Mouse (Mus musculus) liver, postnatal 0 days (tissue): ENCODE measurements around the gene Cpe.

ENCODE experiments used
- CTCF ChIP-seq: sonication (generic); IDR thresholded peaks from 2 replicates; pipeline ENCODE4 v1.5.1; 2016; ENCODE audit warnings: antibody characterized with exemption, low read depth
- EP300 ChIP-seq: IDR thresholded peaks from 2 replicates; pipeline ENCODE4 v1.6.1; 2016; ENCODE audit warnings: antibody characterized with exemption, low read depth, mild to moderate bottlenecking

DNA sequence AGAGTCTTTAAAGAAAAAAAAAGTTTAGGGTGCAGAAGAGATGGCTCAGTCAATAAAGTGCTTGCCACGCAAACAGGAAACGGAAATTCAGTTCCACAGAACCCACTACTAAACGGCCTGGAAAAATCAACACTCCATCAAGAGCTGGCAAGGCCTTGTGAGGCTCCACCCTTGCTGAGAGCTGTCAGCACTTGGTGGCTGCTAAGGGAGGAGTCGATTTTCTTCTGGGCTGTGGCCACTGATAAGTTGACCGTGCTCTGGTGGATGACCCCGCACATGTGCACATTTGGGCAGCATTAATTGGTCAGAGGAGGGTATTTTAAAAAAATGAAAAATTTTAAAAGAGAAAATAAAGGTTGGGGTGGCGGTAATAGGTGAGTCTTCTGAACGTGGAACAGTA, 114.6 kb downstream of the Cpe start:
- no peak for TF ChIP-seq CTCF
- no peak for TF ChIP-seq EP300
